Mouse (Mus musculus) T-cell, adult 2 months (primary cell): ENCODE measurements around the gene Twf2.

Experiments used
- DNase-seq: peaks from one replicate; pipeline ENCODE4 v3.0.0; 2022; ENCODE audit warnings: low spot score

The Twf2 gene

GRCm38 (mm10) chr9:106179454-106179853 is 23.5 kb upstream of the Twf2 start:
- no peak for DNase-seq

DNA sequence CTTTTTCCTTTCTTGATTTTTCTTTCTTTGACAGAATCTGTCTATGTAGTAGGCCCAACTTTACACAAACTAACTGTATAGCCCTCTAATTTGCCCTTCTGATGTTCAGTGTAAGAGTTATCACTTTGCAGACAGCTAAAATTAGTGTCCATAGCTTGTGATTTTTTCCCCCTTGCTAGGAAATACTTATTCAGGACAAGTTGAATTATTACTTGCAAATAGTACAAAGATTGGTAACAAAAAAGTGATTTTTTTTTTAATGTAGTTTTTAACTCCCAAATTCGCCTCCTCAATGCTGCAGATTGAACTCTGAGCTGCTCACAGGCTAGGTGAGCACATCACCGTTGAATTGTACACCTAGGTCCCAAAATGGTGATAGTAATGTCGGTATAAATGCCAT is 22.9 kb upstream of the Twf2 start:
- no peak for DNase-seq

GRCm38 (mm10) chr9:106182146-106182545 is 20.8 kb upstream of the Twf2 start:
- no peak for DNase-seq

GRCm38 (mm10) chr9:106183996-106184395 is 18.9 kb upstream of the Twf2 start:
- no peak for DNase-seq

DNA sequence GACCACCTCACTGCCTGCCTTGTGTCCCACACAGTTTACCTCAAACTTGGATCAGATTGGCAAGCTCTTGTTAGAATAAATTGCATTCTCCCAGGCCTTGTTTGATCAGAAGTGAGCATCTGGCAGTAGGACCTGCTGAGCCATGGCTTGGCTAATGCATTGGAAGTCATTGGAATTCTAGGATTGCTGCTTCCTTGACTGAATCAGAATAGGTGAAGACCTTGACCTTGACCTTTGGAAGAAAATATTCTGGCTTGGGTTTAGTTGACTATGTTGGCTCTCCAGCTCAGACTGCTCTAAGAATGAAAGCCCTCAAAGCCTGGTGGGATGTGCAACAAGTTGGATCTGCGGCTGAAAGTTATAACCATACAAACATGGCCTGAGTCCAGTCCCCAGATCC is 11.6 kb upstream of the Twf2 start:
- no peak for DNase-seq

GRCm38 (mm10) chr9:106192024-106192423 is 10.9 kb upstream of the Twf2 start:
- DNase-seq, result no peak

DNA sequence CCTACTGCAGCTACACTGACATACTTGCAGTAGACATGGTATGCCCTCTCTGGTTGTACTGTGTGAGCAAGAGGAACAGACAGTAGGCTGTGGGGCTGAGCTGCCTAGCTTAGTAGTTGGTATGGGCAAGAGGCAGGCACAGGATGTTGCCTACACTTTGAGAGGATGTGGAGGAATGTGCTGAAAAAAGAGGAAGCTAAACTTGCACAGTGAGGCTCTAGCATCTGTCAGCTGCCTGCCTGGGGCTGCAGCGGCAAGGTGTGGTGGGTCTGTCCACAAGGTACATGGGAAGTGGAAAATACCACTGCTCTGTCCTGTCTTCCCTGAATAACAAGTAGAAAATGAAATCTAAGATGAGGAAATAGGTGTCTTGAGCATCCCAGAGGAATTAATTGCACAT is 9.9 kb upstream of the Twf2 start:
- DNase-seq, result peak; percentile 44

DNA sequence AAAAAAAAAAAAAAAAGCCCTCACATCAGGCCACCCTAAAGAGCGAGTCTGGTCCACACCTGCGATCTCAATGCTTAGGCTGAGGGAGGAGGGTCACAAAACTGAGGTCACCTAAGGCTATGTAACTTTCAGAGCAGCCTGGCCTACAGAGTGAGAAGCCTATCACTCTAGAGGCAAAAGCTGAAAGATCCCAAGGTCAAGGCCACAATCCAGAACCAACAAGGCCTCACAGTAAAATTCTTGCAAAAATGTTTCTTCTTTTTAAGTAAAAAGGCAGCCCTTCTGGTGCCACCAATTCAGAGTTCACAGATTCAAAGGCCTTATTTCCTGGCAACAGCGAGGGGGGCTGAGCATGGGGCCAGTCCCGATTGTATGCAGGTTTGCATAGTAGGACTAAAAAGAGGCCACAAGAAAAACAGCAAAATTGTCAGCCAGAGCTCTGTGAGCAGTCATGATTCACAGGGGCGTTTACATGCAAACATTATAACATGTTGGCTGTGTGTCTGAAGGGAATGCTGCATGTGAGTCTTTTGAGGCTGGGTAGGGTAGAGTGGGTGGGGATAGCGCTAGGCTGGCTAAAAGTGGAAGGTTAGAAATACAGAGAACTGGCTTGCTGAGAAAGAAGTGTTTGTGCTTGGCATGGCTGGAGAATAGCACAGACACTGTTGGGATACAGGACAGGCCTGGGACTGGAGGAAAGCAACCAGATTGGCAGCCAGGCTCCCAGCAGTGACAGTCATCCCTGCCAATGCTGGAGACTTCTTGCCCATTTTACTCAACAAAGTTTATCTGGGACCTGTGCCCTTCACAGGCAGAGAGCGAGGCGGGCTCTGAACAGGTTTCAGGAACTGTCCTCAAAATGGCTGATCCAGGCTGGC is 8.7 kb upstream of the Twf2 start:
- no peak for DNase-seq

DNA sequence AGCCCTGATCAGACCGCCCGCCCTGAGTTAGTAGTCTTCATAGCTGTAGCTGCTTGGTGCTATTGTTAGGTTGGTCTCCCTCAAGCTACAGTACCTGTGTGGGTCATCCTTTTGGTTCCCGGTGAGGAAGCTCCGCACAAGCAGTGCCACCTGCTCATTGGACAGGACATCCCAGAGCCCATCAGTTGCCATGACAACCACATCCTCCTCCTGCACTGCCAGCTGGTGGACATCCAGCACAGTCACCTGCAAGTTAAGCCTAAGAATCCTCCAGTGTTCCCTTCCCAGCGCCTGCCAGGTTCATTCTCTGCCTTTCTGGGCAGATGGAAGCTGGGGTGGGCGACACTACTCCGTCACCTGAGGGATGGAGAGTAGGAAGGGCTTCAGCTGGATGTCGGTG is 7.2 kb upstream of the Twf2 start:
- DNase-seq, result no peak

DNA sequence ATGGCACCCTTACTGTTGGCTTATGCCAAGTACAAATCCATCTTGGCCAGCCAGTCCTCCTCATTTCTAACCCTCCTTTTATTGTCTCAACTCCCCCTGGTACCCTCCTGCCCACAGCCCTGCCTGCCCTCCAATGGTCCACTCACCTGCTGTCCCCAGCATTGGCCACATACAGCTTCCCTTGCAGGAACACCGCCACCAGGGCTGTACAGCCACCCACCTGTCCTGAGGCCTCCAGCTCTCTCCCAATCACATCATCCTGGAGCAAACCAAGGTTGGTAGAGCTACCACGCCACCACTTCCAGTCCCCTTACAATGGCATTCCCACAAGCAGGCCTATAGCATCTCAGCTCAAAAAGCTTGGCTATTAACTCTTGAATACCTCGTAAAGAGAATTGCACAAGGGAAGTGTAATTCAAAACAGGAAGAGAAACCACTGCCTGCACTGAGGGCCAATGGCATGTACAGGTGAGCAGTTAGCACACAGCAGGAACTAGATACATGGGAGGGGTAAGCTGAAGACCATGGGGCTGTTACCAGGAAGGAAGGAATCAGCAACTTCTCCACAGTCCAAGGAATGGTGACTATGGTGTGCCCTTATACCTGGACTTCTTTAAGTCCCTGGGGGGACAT is 5.7 kb upstream of the Twf2 start:
- no peak for DNase-seq

DNA sequence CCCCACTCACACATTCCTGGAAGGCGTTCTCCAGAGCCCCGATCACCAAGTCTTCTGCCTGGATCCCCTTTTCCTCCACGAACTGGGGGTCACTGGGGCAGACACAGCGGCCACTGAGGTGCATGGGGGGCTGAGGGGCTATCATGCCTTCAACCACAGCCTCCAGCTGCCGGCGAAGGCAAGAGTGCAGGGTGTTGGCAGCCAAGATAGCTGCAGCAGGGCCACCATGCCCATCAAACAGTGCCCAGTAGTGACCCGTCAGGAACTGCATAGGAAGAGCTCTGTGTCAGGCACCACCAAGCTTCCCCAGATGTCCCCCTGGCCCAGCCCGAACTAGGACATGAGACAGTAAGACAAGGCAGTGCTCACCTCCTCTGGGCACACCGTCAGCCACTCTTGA is 5.2 kb upstream of the Twf2 start:
- no peak for DNase-seq

DNA sequence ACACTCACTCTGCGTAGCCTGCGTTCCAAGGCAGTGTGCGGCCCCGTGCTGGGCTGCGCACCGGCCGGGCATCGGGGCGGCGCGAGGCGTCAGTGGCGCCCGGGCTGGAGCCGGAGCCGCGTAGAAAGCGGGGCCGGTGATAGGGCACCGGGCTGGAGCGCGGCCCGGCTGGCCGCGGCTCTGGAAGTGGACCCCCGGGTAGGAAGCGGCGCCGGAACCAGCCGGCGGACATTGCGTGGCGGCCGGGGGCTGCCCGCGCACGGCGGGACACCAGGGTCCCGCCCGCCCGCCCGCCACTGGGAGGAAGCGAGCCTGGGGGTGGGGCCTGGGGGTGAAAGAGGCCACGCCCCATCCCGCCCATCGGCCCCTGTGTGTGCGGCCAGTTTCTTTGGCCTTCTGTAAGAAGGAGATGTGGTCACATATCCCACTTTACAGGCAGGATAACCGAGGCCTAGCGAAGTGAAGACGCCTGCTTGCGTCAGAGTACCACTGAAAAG is 3.9 kb upstream of the Twf2 start:
- peak; percentile 44 for DNase-seq

DNA sequence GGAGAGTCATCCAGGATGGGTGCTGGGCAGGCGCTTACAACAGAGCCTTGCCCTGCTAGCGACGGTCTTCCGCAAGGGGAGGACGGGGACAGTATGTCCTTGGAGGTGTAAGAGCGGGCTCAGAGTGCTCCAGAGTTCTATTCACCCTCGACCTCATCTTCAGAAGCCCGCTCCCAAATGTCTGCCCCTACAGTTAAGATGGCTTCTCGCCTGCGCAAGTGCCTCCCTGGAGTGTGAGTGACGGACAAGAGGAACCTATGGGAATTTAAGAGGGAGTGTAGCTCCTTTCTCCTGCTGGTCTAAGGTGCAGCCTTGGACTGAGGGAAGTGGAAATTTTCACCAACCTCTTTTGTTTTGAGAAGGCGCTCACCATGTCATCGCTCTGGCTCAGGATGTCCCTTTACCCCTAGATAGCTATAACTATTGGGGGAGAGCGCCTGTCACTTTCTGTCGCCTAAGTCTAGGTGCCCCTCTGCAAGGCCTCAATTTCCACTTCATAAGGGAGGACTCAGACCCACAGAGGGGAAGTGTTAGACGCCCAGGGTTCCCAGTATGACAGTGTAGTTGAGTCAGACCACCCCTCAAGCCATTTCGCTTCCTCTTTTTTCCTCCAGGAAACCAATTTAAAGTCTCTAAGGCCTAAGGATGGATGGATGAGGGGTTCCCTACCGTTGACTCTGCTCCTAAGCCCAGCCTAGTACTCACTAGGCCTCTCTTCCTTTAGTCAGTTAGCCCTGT is 3.2 kb upstream of the Twf2 start, which contains the start of gene Ppm1m:
Gene Ppm1m (minus strand): TSS at position 212 of the 738 bp plus-strand sequence.
- DNase-seq, result no peak

GRCm38 (mm10) chr9:106201895-106202294 is 1.0 kb upstream of the Twf2 start:
- DNase-seq, result no peak

DNA sequence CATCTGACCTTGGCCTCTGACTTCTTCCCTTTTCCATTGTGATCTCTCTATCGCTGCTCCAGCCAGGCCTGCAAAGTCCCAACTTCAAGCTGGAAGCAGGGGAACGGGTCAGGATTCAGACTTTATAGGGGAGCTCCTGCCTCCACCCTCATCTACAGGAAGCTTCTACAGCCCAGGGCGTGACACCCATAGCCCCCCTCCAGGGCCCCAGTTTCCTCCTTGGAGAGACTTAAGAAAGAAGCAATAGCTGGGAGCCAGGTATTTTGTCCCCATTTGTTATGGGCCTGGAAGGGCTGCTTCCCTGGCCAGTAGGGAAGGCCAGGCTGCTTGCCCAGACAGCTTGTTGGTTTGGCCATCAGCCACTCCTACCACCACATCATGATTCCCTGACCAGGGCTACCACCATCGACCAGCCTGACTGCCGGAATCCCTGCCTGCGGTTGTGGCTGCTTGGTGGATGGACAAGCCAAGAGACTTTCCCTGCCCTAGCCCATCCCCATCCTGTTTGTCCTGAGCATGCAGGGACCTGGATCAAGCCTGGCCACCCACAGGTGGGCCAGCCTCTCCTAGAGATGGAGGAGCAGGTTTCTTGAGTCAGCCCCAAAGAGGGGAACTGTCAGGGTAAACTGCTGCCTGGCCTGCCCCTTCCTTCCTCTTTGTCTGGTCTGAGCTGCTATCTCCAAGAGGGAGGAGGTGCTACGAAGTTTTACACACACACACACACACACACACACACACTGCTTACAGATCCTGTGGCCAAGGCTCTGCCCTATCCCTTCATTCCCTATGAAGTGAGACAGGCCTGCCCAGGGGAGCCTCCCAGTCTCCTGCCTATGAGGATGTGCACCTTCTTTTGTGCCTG is 1.3 kb downstream of the Twf2 start:
- no peak for DNase-seq

- DNase-seq, result no peak
These were observed 2.9 kb downstream of the Twf2 start for GRCm38 (mm10) chr9:106205713-106206290.

DNA sequence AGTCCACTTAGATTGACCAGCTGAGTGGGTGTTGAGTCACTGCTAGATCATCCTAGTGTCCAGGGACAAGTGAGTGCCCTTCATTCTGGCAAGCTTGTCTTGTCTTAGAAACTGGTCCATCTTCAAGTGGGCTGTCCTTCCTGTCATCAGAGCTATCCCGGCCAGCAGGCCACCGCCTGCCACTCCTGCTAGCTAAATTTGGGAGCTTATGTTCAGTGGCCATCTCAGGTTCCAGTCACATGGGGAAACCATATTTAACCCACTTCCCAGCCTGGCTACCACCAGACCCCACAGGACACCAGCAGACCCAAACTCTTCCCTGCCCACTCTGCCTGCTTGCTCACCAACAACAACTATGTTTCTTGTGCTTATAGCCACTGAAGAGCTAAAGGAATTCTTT is 3.6 kb downstream of the Twf2 start:
- no peak for DNase-seq

GRCm38 (mm10) chr9:106208181-106208580 is 5.3 kb downstream of the Twf2 start:
- DNase-seq, result no peak

DNA sequence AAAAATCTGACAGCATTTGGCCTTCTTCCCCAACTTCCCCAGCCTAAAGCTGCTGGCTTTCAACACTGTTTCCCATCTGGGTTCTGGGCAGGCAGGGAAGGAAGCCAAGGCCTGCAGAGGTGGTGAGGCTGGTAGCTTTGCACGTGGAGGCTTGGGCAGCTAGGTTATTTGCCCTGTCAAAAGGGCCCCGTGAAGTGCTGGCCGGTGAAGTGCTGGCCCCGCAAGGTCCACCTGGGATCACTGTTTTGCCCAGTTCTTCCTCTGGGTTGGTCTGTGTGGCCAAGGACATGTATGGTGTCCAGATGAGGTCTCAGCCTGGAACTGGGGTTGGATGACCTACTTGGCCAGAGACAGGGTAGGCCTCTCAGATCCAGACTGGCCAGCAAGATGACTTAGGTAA is 7.0 kb downstream of the Twf2 start:
- DNase-seq, result no peak

GRCm38 (mm10) chr9:106210853-106211609 is 8.1 kb downstream of the Twf2 start:
- peak; percentile 61 for DNase-seq
